Comparison of ENCODE assay signal across 12 mouse cellular contexts in genomic region chr7:118900090-118900489, GRCm38 (mm10).
"Had no signal": no experiment of that assay in that cellular context is flagged by ENCODE, and none has a peak within 500 bp of the region (broad histone marks: within the 10 kb centered on the region; RNA-seq: fewer than 3 reads in every experiment).

No protein-coding gene starts in this region.

- H3K4me3 ChIP-seq: kidney, embryonic 15.5 days; left cerebral cortex, adult 2 months; liver, embryonic 13.5 days had no signal

- H3K9me3 ChIP-seq: kidney, embryonic 15.5 days; liver, embryonic 13.5 days had no signal

- DNase-seq: kidney, adult 11 months; kidney, adult 8-10 months; kidney, postnatal 10 days; kidney, postnatal 36 days; layer of hippocampus, postnatal 36 days; liver, embryonic 13.5 days; lung, adult 2 months; lung, postnatal 14 days; lung, postnatal 4 days; thymus, postnatal 25 days had no signal

- H3K36me3 ChIP-seq: kidney, embryonic 15.5 days; liver, embryonic 13.5 days had no signal

- H3K9ac ChIP-seq: kidney, embryonic 15.5 days; liver, embryonic 13.5 days had no signal

- H3K4me1 ChIP-seq: liver, embryonic 13.5 days had no signal

- H3K27me3 ChIP-seq: kidney, embryonic 15.5 days; liver, embryonic 13.5 days had no signal

- H3K4me2 ChIP-seq: kidney, embryonic 15.5 days; liver, embryonic 13.5 days had no signal

- H3K27ac ChIP-seq: kidney, embryonic 15.5 days; left cerebral cortex, adult 2 months; liver, embryonic 13.5 days had no signal
